Mouse (Mus musculus): ENCODE measurements around the gene Ctnnbl1. TPM values are rescaled to one million over a fixed set of nuclear protein-coding genes. Genes with fewer than 3 reads are reported as not detected.

The Ctnnbl1 gene
- total RNA-seq (2021): 10 to 100 TPM in 1 of 2 experiments, 1 to 10 TPM in 1; 9.7 to 12.8 TPM
- long read RNA-seq, experiment 1, transcript Ctnnbl1-201 (16 exons, 2,442 nt): major isoform, 25 of 39 reads
- long read RNA-seq, experiment 1, partial matches to known transcripts: 10 of 39 reads
- long read RNA-seq, experiment 1, other reads (novel, unspliced or antisense): 4 of 39 reads
- long read RNA-seq, experiment 2, transcript Ctnnbl1-201 (16 exons, 2,442 nt): major isoform, 19 of 30 reads
- long read RNA-seq, experiment 2, partial matches to known transcripts: 6 of 30 reads
- long read RNA-seq, experiment 2, other reads (novel, unspliced or antisense): 5 of 30 reads

DNA sequence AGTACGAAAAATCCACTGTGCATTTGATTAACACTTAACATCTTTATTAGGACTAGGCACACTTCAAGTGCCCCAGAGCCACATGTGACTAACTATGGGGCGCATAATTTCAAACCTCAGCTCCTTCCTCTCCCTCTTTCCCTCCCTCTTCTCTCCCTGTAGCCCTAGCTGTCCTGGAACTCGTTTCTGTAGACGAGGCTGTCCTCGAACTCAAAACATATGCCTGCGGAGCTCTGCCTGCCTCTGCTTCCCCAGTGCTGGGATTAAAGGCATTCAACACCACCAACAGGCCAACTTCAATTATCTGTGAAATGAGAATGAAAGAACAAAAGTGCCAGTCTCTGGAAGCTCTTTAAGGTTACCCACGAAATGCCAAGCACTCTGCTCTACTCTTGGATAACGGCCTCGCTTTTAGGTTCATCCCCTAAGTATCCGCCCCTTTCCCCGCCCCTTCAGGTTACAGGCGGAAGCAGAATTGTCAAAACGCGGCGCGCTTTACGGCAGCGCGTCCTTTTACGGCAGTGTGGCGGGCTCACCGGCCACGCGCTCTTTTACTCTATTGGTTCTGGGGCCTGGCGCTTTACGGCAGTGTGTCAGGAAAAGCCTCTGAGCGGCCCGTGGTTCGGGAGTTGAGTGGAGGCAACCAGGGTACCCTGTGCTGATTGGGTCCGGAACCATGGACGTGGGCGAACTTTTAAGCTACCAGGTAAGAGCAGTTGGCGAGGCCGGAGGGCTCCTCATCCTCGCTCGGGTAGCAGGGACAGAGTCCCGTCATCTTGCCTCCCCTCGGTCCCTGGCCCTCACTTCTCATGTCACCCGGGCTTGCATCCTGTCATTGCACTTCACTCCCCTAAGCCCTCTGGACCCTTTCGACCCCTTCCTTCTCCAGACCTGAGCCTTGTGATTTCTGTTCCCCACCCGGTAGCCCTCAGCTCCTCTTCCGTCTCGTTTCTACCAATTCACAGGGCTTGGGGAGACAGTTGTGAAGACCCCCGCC is at the start of gene Ctnnbl1:
Gene Ctnnbl1 (plus strand): TSS at position 548 of the 997 bp plus-strand sequence.
- peak; percentile 99 for DNase-seq

DNA sequence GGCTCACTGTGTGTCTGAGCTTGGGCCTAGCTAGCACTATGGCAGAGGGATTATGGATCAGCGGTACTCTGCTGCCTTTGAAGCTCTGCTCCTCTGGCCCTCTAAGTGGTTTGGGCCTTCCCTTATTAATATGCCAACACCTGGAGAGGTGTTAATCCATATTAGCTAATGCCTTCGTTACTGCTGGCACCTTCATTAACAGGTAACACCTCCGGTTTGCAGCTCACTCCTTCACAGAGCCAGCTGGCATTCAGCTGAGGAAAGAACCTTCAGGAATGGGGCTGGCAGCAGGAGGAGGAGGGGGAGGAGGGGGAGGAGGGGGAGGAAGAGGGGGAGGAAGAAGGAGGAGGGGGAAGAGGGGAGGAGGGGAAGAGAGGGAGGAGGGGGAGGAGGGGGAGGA is 49.7 kb upstream of the Ctnnbl1 start:
- no peak for DNase-seq

DNA sequence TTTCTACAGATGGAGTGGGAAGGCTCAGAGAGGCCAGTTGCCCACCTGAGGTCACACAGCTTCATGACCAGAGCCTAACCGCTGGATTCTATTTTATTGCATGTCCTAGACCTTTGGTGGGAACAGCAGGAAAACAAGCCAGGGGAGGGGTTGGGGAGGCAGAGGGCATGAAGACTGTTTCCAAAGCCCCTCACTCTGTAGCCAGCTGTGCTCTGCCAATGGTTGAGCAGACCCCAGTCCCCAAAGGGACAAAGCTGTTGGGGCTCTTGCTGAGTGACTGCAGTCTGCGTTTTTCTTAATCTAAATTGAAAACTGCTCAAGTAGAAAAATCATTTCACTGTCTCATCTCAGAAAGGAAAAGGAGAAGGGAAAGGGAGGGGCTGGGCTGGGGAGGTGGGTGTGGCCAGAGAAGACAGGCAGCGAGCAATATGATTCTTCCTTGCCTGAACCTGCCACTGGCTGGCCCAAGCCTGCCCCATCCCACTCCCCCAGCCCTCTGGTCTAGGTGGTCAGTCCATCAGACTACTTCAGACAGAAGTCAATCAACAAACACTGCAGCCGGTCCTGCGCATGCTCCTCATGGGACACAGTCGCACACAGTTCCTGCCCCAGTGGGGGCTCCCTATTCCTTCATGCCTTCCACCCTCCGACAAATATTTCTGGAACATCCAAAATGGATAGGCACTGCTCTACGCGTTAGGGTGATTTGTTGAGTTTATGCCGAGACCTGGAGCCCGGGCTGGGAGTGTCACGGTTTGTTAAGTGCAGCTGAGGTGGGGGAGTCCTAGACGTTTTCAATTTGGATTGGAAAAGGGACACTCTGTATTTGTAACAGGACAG is 45.7 kb upstream of the Ctnnbl1 start:
- no peak for DNase-seq

DNA sequence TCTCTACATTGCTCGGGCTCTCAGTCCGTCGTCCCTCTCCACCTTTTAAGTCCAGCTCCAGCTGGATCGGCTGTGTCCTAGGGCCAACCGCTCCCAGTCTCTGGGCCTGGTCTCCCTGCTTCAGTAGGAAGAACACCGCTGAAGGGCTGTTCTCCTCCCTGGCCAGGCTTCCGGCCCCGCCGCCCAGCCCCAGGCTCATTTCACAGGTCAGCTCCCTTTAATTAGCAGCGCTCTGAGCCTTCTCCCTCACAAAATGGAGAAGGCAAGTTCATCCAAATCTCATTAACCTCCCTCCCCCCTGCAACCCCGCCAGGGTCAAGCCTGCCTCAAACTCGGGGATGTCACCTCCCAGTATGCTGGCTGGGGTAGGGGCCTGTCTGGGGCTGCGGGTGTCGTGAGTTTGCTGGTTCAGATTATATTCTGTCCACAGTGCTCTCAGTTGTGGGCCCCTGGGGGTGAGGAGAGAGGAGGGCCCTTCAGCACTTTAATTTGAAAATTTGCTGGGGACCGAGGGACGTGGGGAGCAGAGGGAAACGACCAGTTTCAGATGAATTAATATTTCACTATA is 44.8 kb upstream of the Ctnnbl1 start:
- DNase-seq: no peak

DNA sequence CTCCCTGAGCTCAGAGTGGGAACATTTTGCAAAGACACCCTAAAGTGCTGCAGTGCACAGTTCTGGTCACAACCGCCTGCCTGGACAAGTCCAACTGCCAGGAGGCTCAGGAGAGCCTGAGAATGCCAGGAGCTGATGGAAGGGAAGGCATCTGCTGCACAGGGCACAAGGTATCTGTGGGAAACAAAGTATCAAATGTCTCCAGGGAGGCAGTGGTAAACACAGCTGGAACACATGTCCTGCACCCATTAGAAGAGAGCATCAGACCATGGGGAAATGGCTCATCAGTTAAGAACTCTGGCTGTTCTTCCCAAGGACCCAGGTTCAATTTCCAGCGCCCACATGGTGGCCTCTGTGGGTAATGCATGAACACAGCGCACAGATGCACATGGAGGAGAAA is 43.6 kb upstream of the Ctnnbl1 start:
- DNase-seq: no peak

DNA sequence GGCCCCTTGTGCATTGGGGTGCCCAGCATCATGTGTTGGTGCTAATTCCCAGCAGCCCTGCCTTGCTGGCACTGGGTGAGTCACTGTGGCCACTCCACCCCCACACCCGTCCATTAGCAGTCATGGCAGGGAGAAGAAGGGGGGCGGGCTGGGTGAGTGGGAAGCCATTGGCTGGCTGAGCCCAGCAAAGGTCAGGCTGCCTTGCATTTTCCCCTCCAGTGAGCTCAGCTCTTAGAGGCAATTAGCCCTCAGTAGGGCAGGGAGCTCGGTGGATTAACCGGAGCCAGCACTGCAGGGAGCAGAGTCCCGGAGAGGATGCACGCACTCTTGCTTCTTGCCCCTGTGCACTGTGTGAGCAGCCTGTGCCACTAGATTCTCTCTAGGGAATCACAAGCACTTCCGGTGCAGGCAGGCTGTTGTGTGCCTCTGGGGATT is 40.9 kb upstream of the Ctnnbl1 start:
- DNase-seq: no peak

DNA sequence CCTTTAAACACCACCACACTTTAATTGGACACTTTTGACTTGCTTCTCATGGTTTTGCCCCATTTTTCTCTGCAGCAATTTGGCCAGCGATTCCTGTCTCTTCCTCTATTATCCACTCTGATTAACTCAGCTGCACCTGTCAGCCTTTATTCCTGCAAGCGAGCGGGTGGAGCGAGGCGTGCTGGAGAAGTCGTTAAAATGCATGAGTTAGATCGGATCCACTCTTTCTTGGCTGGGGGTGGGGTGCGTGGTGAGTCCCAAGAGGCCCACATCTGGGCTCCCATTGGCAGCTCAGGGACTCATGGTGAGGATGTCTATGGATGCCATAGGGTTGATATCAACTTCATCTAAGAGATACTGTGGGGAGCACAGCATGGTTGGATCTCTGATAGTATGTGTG is 34.0 kb upstream of the Ctnnbl1 start:
- DNase-seq: no peak

DNA sequence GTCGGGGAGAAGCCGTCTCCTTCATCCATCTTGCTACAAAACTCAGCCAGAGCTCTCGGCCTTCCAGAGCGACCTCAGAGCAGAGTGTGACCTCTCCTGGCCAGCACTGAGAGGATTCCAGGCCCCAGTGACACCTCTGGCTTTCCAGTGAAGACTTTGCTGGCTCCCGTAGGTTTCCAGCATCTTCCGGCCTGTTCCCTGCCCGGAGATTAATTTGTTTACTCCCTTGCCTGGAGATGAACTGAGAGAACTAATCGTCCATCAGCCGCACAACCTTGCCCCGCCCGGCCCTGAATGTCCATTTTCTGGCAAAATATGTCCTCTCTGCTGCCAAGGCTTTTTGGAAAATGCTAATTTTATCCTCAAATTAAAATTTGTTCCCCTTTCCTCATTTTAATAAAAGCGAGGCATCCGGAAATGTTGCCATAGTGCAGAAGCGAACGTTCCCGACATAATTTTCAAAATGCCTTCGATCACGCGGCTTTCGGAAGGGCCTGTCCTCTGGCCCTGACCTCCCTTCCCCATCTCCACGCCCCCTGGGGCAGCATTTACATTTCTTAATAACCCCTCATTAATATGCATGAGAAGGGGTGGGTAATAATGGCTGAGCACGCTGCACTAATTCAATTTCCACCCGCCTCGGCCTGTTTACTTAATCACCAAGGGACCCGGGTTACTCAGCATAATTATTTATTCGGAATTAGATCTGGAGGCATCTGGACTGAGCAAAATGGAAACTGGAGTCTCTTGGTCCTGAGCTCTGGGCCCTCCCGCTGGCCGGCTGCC is 32.0 kb upstream of the Ctnnbl1 start:
- no peak for DNase-seq

DNA sequence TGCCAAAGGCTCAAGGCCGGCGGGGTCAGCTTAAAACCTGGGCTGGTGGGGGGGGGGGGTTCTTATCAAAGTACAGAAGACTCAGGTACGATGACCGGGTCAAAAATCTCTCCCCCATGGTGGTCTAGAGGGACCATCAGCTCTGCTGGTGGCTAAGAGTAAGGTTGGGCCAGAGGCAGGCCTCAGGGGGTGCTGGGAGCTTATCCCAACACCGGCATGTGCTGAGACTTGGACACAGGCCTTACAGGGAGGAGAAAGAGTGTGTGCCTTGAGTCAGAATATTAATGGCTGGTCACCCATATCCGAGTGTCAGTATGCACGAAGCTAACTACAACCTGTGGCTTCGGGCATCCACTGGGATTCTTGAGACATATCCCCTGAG is 31.4 kb upstream of the Ctnnbl1 start:
- no peak for DNase-seq

DNA sequence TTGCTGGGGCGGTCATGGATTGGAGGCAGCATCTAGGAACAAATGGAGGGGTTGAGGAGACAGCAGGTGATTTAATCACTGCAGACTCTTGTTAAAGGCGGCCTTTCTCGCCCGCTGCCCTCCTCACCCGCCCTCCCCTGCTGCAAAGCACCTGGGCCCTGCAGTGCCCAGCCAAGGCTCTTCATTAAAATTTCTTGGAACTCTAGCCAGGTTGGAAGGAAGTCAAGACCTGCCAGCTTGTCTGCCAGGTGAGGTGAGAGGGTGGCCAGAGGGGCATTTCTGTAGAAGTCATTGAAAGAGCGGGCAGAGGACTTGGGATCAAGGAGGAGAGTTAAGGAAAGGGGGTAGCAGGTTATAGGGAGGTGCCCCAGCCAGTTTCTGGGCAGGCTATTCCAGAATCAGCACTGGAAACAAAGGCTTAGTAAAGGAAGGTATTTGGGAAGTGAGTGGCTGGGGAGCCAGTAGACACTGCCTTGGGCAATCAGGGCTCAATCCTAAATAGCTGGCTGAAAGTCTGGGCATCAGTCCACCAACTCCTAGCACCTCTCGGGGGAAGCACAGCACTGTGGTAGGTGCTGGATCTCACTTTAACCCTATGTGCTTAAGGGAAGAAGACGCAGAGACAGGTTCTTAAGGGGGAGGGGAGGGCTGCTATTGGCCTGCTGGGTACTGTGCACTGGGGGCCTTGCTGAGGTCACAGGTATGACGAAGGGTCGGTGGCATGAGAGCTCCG is 29.8 kb upstream of the Ctnnbl1 start:
- DNase-seq: no peak

DNA sequence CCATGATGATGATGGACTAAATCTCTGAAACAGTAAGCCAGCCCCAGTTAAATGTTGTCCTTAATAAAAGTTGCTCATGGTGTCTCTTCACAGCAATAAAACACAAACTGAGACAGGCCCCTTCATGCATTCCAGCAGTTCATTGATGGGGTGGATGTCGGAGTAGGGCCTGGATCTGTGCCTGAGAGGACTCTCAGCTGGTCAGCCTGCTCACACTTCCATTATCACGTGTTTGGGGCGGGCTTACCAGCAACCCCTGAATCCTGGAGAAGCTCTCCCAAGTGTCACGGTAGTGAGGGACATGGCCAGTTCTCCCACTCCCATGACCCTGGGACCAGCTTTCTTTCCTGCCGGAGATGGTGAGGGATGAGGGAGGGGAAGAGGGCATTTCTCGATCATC is 24.5 kb upstream of the Ctnnbl1 start:
- no peak for DNase-seq

DNA sequence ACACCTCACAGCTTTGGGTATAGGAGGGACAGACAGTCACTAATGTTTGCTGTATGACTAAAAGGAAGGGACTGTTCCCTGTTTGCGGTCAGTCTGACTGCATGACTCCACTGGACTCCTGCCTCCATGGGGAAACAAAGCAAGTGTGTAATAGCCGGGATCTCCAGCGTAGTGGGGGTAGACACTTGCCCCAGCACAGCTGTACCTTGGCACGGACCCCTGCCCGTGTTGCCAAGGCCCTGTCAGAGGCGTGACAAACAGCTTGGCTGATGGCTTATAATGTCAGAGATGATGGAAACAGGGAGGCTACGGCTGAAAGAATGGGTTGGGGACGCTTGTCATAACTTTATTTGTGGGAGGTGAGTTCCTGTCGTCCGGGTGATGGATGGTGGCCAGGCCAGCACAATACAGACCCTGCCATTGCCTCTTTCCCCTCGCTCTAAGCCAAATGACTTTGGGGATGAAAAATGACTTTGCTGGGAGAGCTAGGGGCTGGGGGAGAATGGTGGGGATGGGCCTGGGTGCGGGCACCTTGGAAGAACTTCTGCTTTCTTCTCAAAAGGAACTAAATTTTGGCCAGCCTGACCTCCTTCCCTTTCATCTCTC is 21.5 kb upstream of the Ctnnbl1 start:
- DNase-seq: peak; percentile 51

DNA sequence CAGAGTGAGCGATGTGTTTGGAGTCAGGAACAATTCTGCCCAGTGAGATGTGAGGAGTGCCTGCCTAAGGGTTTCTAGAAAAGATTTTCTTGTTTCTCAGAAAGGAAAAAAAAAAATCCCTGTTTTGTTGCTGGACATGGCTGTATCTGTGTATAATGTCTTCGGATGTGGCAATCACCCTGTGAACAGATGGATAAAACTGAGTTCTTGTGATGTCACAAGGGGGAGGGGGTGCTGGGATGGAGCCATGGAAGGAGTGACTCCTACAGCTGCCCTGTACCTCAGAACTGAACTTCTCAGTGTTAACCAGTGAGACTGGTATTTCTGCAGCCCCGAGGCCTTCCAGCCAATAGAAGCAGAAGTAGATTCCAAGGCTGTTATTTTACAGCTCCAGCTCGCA is 18.8 kb upstream of the Ctnnbl1 start:
- DNase-seq: no peak

DNA sequence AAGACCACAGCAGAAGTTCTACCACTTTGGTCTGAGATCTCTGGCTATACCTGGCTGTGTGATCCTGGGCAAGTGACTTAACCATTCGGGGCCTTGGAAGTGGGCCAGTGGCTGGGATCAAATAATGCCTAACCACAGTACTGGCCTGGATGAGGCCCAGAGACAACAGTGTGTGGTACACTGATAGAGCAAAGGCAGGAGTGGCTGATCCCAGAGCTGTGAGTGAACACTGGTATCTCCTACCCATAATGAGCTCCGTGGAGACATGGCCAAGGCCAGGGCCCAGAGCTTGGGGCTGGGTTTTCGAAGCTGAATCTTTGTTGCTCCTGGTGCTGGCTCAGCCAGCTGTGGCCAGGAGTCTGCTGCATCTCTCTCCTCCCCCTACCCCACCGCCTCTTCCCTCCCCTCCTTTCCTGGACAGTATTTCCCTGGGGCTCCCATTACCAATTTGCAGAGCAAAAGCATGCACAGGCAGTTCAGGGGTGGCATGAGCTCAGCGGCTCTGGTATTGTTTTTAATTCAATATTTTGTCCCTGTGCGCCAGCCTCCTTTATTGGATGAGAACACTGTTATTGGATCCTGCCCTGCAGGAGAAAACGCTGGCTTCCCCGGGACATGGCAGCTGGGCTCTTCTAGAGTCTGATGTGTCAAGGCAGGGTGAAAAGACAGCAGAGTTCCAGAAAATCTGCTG is 13.2 kb upstream of the Ctnnbl1 start:
- no peak for DNase-seq

DNA sequence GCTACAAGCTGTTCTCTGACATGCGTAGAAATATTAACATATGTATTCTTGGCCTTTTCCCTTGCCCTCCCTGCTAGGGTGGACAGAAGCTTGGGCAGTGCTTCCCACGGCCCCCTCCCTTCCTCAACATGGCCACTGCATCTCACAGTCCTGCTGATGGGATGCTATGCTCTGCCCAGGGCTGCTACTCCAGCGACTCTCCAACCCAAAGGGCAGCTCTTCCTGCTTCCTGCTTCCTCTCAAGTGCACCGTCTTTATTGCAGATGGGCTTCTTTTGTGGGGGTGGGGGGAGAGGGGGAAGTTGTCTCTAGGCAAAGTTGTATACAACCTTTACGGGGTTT is 12.7 kb upstream of the Ctnnbl1 start:
- DNase-seq: no peak

DNA sequence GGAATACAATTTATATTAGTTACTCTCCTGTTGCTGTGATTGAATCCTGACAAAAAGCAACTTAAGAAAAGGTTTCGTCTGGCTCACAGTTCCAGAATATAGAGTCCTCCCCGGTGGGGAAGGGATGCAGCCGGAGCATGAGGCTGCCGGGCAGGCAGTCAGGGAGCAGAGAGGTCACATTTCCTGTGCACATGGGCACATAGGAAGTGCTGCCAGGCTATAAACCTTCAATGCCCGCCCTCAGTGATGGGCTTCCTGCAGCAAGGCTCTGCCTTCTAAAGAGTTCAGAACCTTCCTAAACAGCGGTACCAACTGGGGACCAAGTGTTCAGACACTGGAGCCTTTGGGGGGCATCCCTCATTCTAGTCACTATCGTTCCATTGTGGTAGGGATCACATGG is 7.4 kb downstream of the Ctnnbl1 start:
- no peak for DNase-seq

DNA sequence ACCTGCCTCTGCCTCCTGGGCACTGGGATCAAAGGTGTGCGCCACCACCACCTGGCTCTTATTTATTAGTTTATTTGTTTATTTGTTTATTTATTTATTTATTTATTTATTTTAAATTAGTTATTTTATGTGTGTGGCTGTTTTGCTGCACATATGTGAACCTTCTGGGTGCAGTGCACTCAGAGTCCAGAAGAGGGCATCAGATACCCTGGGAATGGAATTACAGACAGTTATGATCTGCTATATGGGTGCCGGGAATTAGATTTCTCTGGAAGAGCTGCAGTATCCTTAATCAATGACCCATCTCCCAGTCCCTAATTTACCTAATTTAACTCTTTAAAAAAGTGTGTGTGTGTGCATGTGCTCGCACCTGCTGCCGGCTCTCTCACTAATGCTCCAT is 8.5 kb downstream of the Ctnnbl1 start:
- DNase-seq: no peak

DNA sequence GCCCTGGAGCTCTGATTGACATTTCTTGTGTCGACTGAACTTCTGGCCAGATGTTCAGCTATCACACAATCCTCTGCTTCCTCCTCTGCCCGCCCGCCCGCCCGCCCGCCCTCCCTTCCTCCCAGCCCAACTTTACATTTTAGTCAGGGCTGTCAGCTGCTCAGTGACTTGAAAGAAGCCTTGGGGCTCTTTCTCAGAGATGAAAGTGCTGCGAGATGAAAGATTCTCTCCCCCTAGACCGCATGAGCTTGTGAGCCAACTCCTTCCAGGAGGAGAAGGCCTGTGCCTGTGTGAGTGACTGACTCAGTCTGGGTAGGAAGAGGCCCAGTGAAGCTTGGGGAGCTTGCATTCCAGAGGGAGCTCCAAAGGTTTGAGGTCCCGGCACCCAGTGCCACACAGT is 9.4 kb downstream of the Ctnnbl1 start:
- no peak for DNase-seq

DNA sequence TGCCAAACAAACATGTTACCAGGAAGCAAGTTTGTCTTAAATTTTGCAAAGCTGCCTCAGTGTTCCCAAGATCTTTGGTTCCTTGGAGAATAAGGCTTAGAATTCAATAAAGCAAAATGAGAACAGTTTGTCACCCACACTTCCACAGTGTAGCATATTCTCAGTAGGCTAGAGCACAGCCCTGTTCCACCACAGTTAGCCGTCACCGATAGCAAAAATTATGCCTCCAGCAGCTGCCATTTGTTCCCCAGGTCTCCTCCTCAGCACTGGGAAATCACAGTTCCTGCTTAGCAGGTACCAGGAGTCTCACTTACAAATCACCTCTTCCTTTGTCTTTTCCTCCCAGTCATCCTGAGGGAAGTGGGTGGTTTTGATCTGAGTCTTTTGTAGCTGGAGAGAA is 10.8 kb downstream of the Ctnnbl1 start:
- no peak for DNase-seq

DNA sequence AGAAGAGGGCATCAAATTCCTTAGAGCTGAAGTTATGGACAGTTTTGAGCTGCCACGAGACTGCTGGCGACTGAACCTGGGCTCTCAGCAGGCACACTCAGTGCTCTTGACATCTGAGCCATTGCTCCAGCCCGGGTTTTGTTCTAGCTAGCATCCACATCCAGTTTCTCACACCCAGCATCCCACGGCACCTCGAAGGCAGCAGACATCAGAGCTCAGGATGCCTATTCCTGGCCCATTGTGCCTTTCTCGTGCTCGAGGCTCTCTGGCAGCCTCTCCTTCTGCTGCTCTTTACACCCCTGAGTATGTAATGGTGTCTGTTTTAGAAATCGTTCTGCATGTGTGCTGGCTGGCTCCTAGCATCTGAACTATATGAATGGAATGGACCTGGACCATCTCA is 13.3 kb downstream of the Ctnnbl1 start:
- DNase-seq: no peak
